Mouse (Mus musculus): ENCODE measurements around the gene Marc1. TPM values are rescaled to one million over a fixed set of nuclear protein-coding genes. Genes with fewer than 3 reads are reported as not detected.

The Marc1 gene
- polyA plus RNA-seq, 1 experiment = not detected

- TF ChIP-seq POLR2A (IDR thresholded peaks at IDR 0.05; ENCODE audit: control insufficient read depth, low read depth, low read length) = no peak
- no peak for TF ChIP-seq CTCF (IDR thresholded peaks at IDR 0.05; ENCODE audit: control insufficient read depth, insufficient read depth, insufficient replicate concordance, low read depth, low read length)
- H3K27me3 ChIP-seq (ENCODE audit: control insufficient read depth, insufficient read depth, low read length) = no peaks in the 10 kb centered on the region
- H3K27ac ChIP-seq (ENCODE audit: control insufficient read depth, insufficient read depth, low read depth, low read length) = no peak overlapping the region
- no peaks in the 10 kb centered on the region for H3K36me3 ChIP-seq (ENCODE audit: control insufficient read depth, insufficient read depth, low read length)
- H3K4me1 ChIP-seq (ENCODE audit: control insufficient read depth, insufficient read depth, low read length) = peaks cover 26% of the 10 kb centered on the region
- H3K4me3 ChIP-seq (ENCODE audit: control insufficient read depth, low read depth, low read length) = no peak overlapping the region; the same call in 1 of the 2 replicates
Measured at GRCm38 (mm10) chr1:184822678-184823077, 11.6 kb upstream of the Marc1 start.

- Histone ChIP-seq H3K4me3 (ENCODE audit: control insufficient read depth, low read depth, low read length) (no peak overlapping the region), H3K27ac (ENCODE audit: control insufficient read depth, insufficient read depth, low read depth, low read length) (no peak overlapping the region), H3K4me1 (ENCODE audit: control insufficient read depth, insufficient read depth, low read length) (peaks cover 4% of the 10 kb centered on the region), H3K27me3 (ENCODE audit: control insufficient read depth, insufficient read depth, low read length) (no peaks in the 10 kb centered on the region), H3K36me3 (ENCODE audit: control insufficient read depth, insufficient read depth, low read length) (no peaks in the 10 kb centered on the region)
- no peak for TF ChIP-seq POLR2A (IDR thresholded peaks at IDR 0.05; ENCODE audit: control insufficient read depth, low read depth, low read length)
- TF ChIP-seq CTCF (IDR thresholded peaks at IDR 0.05; ENCODE audit: control insufficient read depth, insufficient read depth, insufficient replicate concordance, low read depth, low read length) = no peak
Measured at GRCm38 (mm10) chr1:184817768-184818167, 6.7 kb upstream of the Marc1 start.

GRCm38 (mm10) chr1:184811716-184812250, 670 bp upstream of the Marc1 start:
- no peak overlapping the region for H3K4me3 ChIP-seq (ENCODE audit: control insufficient read depth, low read depth, low read length)
- H3K4me1 ChIP-seq (ENCODE audit: control insufficient read depth, insufficient read depth, low read length) = peaks cover 2% of the 10 kb centered on the region
- no peaks in the 10 kb centered on the region for H3K36me3 ChIP-seq (ENCODE audit: control insufficient read depth, insufficient read depth, low read length)
- no peak overlapping the region for H3K27ac ChIP-seq (ENCODE audit: control insufficient read depth, insufficient read depth, low read depth, low read length)
- TF ChIP-seq POLR2A (IDR thresholded peaks at IDR 0.05; ENCODE audit: control insufficient read depth, low read depth, low read length) (no peak), CTCF (IDR thresholded peaks at IDR 0.05; ENCODE audit: control insufficient read depth, insufficient read depth, insufficient replicate concordance, low read depth, low read length) (no peak)
- H3K27me3 ChIP-seq (ENCODE audit: control insufficient read depth, insufficient read depth, low read length) = no peaks in the 10 kb centered on the region

- Histone ChIP-seq H3K27ac (ENCODE audit: control insufficient read depth, insufficient read depth, low read depth, low read length) (no peak overlapping the region), H3K36me3 (ENCODE audit: control insufficient read depth, insufficient read depth, low read length) (no peaks in the 10 kb centered on the region), H3K4me3 (ENCODE audit: control insufficient read depth, low read depth, low read length) (no peak overlapping the region), H3K27me3 (ENCODE audit: control insufficient read depth, insufficient read depth, low read length) (no peaks in the 10 kb centered on the region), H3K4me1 (ENCODE audit: control insufficient read depth, insufficient read depth, low read length) (peaks cover 2% of the 10 kb centered on the region)
- TF ChIP-seq CTCF (IDR thresholded peaks at IDR 0.05; ENCODE audit: control insufficient read depth, insufficient read depth, insufficient replicate concordance, low read depth, low read length) = no peak
- TF ChIP-seq POLR2A (IDR thresholded peaks at IDR 0.05; ENCODE audit: control insufficient read depth, low read depth, low read length) = no peak
Measured at GRCm38 (mm10) chr1:184809578-184810001, 1.5 kb downstream of the Marc1 start.

GRCm38 (mm10) chr1:184808418-184809012, 2.6 kb downstream of the Marc1 start:
- no peaks in the 10 kb centered on the region for H3K36me3 ChIP-seq (ENCODE audit: control insufficient read depth, insufficient read depth, low read length)
- H3K4me1 ChIP-seq (ENCODE audit: control insufficient read depth, insufficient read depth, low read length) = peaks cover 2% of the 10 kb centered on the region
- no peaks in the 10 kb centered on the region for H3K27me3 ChIP-seq (ENCODE audit: control insufficient read depth, insufficient read depth, low read length)
- no peak overlapping the region for H3K27ac ChIP-seq (ENCODE audit: control insufficient read depth, insufficient read depth, low read depth, low read length)
- H3K4me3 ChIP-seq (ENCODE audit: control insufficient read depth, low read depth, low read length) = no peak overlapping the region
- TF ChIP-seq POLR2A (IDR thresholded peaks at IDR 0.05; ENCODE audit: control insufficient read depth, low read depth, low read length) (no peak), CTCF (IDR thresholded peaks at IDR 0.05; ENCODE audit: control insufficient read depth, insufficient read depth, insufficient replicate concordance, low read depth, low read length) (no peak)

- Histone ChIP-seq H3K27me3 (ENCODE audit: control insufficient read depth, insufficient read depth, low read length) (no peaks in the 10 kb centered on the region), H3K36me3 (ENCODE audit: control insufficient read depth, insufficient read depth, low read length) (no peaks in the 10 kb centered on the region), H3K4me3 (ENCODE audit: control insufficient read depth, low read depth, low read length) (no peak overlapping the region), H3K27ac (ENCODE audit: control insufficient read depth, insufficient read depth, low read depth, low read length) (no peak overlapping the region), H3K4me1 (ENCODE audit: control insufficient read depth, insufficient read depth, low read length) (peaks cover 2% of the 10 kb centered on the region)
- TF ChIP-seq POLR2A (IDR thresholded peaks at IDR 0.05; ENCODE audit: control insufficient read depth, low read depth, low read length) = no peak
- no peak for TF ChIP-seq CTCF (IDR thresholded peaks at IDR 0.05; ENCODE audit: control insufficient read depth, insufficient read depth, insufficient replicate concordance, low read depth, low read length)
Measured at GRCm38 (mm10) chr1:184807627-184808417, 3.3 kb downstream of the Marc1 start.

- Histone ChIP-seq H3K27me3 (ENCODE audit: control insufficient read depth, insufficient read depth, low read length) (no peaks in the 10 kb centered on the region), H3K27ac (ENCODE audit: control insufficient read depth, insufficient read depth, low read depth, low read length) (no peak overlapping the region), H3K4me3 (ENCODE audit: control insufficient read depth, low read depth, low read length) (no peak overlapping the region), H3K36me3 (ENCODE audit: control insufficient read depth, insufficient read depth, low read length) (no peaks in the 10 kb centered on the region), H3K4me1 (ENCODE audit: control insufficient read depth, insufficient read depth, low read length) (peaks cover 2% of the 10 kb centered on the region)
- TF ChIP-seq CTCF (IDR thresholded peaks at IDR 0.05; ENCODE audit: control insufficient read depth, insufficient read depth, insufficient replicate concordance, low read depth, low read length) (no peak), POLR2A (IDR thresholded peaks at IDR 0.05; ENCODE audit: control insufficient read depth, low read depth, low read length) (no peak)
Measured at GRCm38 (mm10) chr1:184807123-184807522, 4.0 kb downstream of the Marc1 start.

Data from testis, adult 2 months (tissue).